Mouse (Mus musculus) heart, adult 2 months (tissue): Measurements from ENCODE around the gene Aox2.

ENCODE experiments used
- CTCF ChIP-seq: fragments of 200-600 bp; IDR thresholded peaks from 2 replicates; pipeline ENCODE4 v1.8.1; 2022; ENCODE audit warnings: antibody characterized with exemption, mild to moderate bottlenecking, moderate library complexity
- POLR2A ChIP-seq: fragments of 200-500 bp; IDR thresholded peaks from 2 replicates; pipeline ENCODE4 v1.6.1; 2011; ENCODE audit warnings: mild to moderate bottlenecking, low read depth, low read length, control low read depth; ENCODE audit not compliant: insufficient read depth

DNA sequence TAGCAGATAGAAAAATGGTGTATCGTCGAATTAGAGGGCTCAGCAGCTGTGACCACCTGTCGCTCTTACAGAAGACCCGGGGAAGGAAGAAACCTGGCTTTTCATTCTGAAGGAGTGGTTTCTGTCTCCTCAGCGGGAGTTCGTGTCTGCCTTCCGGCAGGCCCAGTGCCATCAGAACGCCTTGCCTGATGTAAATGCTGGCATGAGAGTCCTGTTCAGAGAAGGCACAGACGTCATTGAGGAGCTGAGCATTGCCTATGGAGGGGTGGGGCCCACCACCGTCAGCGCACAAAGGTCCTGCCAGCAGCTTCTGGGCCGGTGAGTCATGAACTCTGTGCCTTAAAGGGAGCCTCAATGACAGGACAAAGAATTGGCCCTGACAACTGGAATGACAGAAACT is 26.2 kb downstream of the Aox2 start:
- TF ChIP-seq POLR2A (no peak), CTCF (no peak)
